In genomic region chr5:77099317-77099996, GRCm38 (mm10) we compare ENCODE assay signal across 10 mouse cellular contexts. TPM values are rescaled to one million over a fixed set of nuclear protein-coding genes. Genes with fewer than 3 reads are reported as not detected.
DNase-seq lines count a peak whose midpoint lies in the region; ATAC-seq and TF ChIP-seq lines count a peak whose summit lies in the region.
"Had no signal": no experiment of that assay in that cellular context is flagged by ENCODE, and none has a peak within 500 bp of the region (broad histone marks: within the 10 kb centered on the region; RNA-seq: fewer than 3 reads in every experiment).

No protein-coding gene starts in this region.

- TF ChIP-seq CTCF in heart, postnatal 0 days (IDR thresholded peaks at IDR 0.05; ENCODE audit: low read depth), result no peak

- WGBS in hindbrain, embryonic 13.5 days, result 74% methylated on average over 11 of the region's 11 CpGs
- WGBS in hindbrain, embryonic 12.5 days, result 67% methylated on average over 11 of the region's 11 CpGs
- WGBS in heart, postnatal 0 days, result 24% methylated on average over 11 of the region's 11 CpGs

- H3K9ac ChIP-seq in hindbrain, embryonic 13.5 days, result no peak overlapping the region
- H3K9ac ChIP-seq in hindbrain, embryonic 12.5 days, result no peak overlapping the region
- no peak overlapping the region for H3K9ac ChIP-seq in heart, postnatal 0 days (replicated peaks; ENCODE audit: low read depth, low read length)
- H3K9ac ChIP-seq: forebrain, embryonic 12.5 days had no signal

- no peaks in the 10 kb centered on the region for H3K9me3 ChIP-seq in hindbrain, embryonic 13.5 days
- H3K9me3 ChIP-seq in hindbrain, embryonic 12.5 days (replicated peaks), result no peaks in the 10 kb centered on the region
- no peaks in the 10 kb centered on the region for H3K9me3 ChIP-seq in heart, postnatal 0 days (replicated peaks; ENCODE audit: control insufficient read depth, low read length)
- H3K9me3 ChIP-seq: forebrain, embryonic 12.5 days had no signal

- H3K27me3 ChIP-seq in hindbrain, embryonic 13.5 days, result peaks cover 20% of the 10 kb centered on the region
- H3K27me3 ChIP-seq in hindbrain, embryonic 12.5 days, result peaks cover 15% of the 10 kb centered on the region
- H3K27me3 ChIP-seq in heart, postnatal 0 days (ENCODE audit: control insufficient read depth, insufficient read depth, low read length), result no peaks in the 10 kb centered on the region

- no peak overlapping the region for H3K4me2 ChIP-seq in hindbrain, embryonic 13.5 days
- H3K4me2 ChIP-seq in hindbrain, embryonic 12.5 days (replicated peaks), result no peak overlapping the region
- H3K4me2 ChIP-seq in heart, postnatal 0 days (ENCODE audit: low read depth, low read length), result no peak overlapping the region
- H3K4me2 ChIP-seq: forebrain, embryonic 12.5 days had no signal

- peak overlapping the region; percentile 24; the same call in 1 of the 2 replicates for H3K27ac ChIP-seq in hindbrain, embryonic 13.5 days
- H3K27ac ChIP-seq in hindbrain, embryonic 12.5 days, result no peak overlapping the region
- peak overlapping the region; percentile 60 for H3K27ac ChIP-seq in heart, postnatal 0 days (ENCODE audit: low read depth)
- H3K27ac ChIP-seq: forebrain, embryonic 12.5 days had no signal

- no peak for ATAC-seq in hindbrain, embryonic 13.5 days (ENCODE audit: low FRiP score)
- no peak for ATAC-seq in hindbrain, embryonic 12.5 days (ENCODE audit: low FRiP score)
- ATAC-seq in heart, postnatal 0 days (ENCODE audit: insufficient read depth, low read depth), result peak; percentile 18; the same call in 1 of the 2 replicates
- ATAC-seq in megakaryocyte, adult 5-6 weeks (ENCODE audit: poor library complexity, severe bottlenecking), result 0 out of 2 replicates have a peak, but pooled peaks have one; percentile 6

- H3K36me3 ChIP-seq in hindbrain, embryonic 13.5 days, result no peaks in the 10 kb centered on the region
- no peaks in the 10 kb centered on the region for H3K36me3 ChIP-seq in hindbrain, embryonic 12.5 days
- no peaks in the 10 kb centered on the region for H3K36me3 ChIP-seq in heart, postnatal 0 days (replicated peaks; ENCODE audit: control insufficient read depth, insufficient read depth, low read length)
- H3K36me3 ChIP-seq: forebrain, embryonic 12.5 days had no signal

- no peak for TF ChIP-seq EP300 in heart, postnatal 0 days (IDR thresholded peaks at IDR 0.05; ENCODE audit: low read depth)

- no peak overlapping the region for H3K4me3 ChIP-seq in hindbrain, embryonic 13.5 days
- H3K4me3 ChIP-seq in hindbrain, embryonic 12.5 days, result no peak overlapping the region
- no peak overlapping the region for H3K4me3 ChIP-seq in heart, postnatal 0 days (ENCODE audit: low read depth, low read length)
- H3K4me3 ChIP-seq: forebrain, embryonic 12.5 days had no signal

- DNase-seq in embryo, embryonic 10.5 days (ENCODE audit: low spot score), result peak; percentile 75
- peak; percentile 78 for DNase-seq in heart, postnatal 0 days (ENCODE audit: low spot score)
- DNase-seq in thymus, postnatal 0 days (ENCODE audit: low spot score), result no peak
- DNase-seq in urinary bladder, adult 18-20 months (ENCODE audit: low spot score in 2 of 2), result no peak
- no peak for DNase-seq in layer of hippocampus, postnatal 10 days (ENCODE audit: low spot score in 2 of 2)
- DNase-seq: right cerebral cortex, postnatal 14 days had no signal

- H3K4me1 ChIP-seq in hindbrain, embryonic 13.5 days (replicated peaks), result peaks cover 23% of the 10 kb centered on the region
- peaks cover 14% of the 10 kb centered on the region for H3K4me1 ChIP-seq in hindbrain, embryonic 12.5 days
- H3K4me1 ChIP-seq in heart, postnatal 0 days (ENCODE audit: control insufficient read depth, insufficient read depth), result peaks cover 41% of the 10 kb centered on the region

RNA-seq across cellular contexts. Expression of gene Hopx, which starts 15.5 kb away (rescaled TPM):
- 4.4 and 6.4 TPM in 2 replicates for polyA plus RNA-seq in hindbrain, embryonic 13.5 days (2015; fragmentation: Nextera tagmentation; extraction: Ambion mirVana)
- polyA plus RNA-seq in hindbrain, embryonic 12.5 days (2016; fragmentation: Nextera tagmentation; extraction: Ambion mirVana), result 1.6 and 2.8 TPM in 2 replicates
- total RNA-seq in heart, postnatal 0 days (2014; rRNA removed; ENCODE audit: low replicate concordance), result 510 and 558 TPM in 2 replicates
- 41.0 and 42.6 TPM in 2 replicates for polyA plus RNA-seq in heart, postnatal 0 days (2015; fragmentation: Nextera tagmentation; extraction: Ambion mirVana)
- total RNA-seq in megakaryocyte, adult 5-6 weeks (2015), result 104 and 127 TPM in 2 replicates
- 35.5 and 46.3 TPM in 2 replicates for total RNA-seq in megakaryocyte, adult 5-6 weeks (2017)
- 0.59 and 0.77 TPM in 2 replicates for polyA plus RNA-seq in thymus, postnatal 0 days (2015; fragmentation: Nextera tagmentation; extraction: Ambion mirVana)
- 10 to 100 TPM; 76.6 to 77.1 TPM for total RNA-seq in layer of hippocampus, postnatal 10 days (2021)

Comparison
In these comparisons a context has a peak if more than half of its experiments do, and no peak if none do; other contexts are left out.
1. ATAC-seq: peak in heart, postnatal 0 days (single experiment) and megakaryocyte, adult 5-6 weeks (single experiment); none in hindbrain, embryonic 13.5 days (single experiment) and hindbrain, embryonic 12.5 days (single experiment).
2. DNase-seq: peak in embryo, embryonic 10.5 days (single experiment) and heart, postnatal 0 days (single experiment); none in thymus, postnatal 0 days (single experiment), urinary bladder, adult 18-20 months (0 of 2) and layer of hippocampus, postnatal 10 days (0 of 2).